Mouse (Mus musculus) thymus, adult 2 months (tissue): ENCODE data around the gene Ormdl3.

ENCODE experiments used
- CTCF ChIP-seq: fragments of 200-500 bp; IDR thresholded peaks from 2 replicates; pipeline ENCODE4 v1.5.1; 2012; ENCODE audit warnings: mild to moderate bottlenecking, control low read depth, low read length, moderate library complexity, borderline replicate concordance; ENCODE audit not compliant: control insufficient read depth, poor library complexity, insufficient read depth; ENCODE audit errors: extremely low read depth
- POLR2A ChIP-seq: fragments of 200-500 bp; IDR thresholded peaks from 2 replicates; pipeline ENCODE4 v1.6.1; 2012; ENCODE audit warnings: mild to moderate bottlenecking, low read length, control low read depth, moderate library complexity; ENCODE audit not compliant: control insufficient read depth, poor library complexity, insufficient read depth; ENCODE audit errors: extremely low read depth

DNA sequence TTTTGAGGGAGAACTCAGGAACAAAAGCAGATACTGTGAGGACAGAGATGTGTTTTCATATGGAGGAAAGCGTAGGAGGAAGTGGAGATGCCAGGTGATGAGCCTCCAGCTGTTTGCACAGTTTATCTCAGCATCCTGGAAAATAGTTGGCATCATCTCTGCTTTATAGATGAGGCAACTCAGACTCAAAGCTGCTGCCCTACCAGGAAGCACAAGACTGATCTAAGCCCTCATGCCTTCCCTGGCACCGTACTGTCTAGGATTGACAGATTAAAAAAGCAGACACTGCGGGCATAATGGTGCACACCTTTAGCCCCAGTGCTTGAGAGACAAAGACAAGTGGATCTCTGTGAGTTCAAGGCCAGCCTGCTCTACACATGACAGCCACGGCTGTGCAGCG lies 43.5 kb upstream of the Ormdl3 start:
- TF ChIP-seq POLR2A (no peak), CTCF (no peak)
